In the genomic region with DNA sequence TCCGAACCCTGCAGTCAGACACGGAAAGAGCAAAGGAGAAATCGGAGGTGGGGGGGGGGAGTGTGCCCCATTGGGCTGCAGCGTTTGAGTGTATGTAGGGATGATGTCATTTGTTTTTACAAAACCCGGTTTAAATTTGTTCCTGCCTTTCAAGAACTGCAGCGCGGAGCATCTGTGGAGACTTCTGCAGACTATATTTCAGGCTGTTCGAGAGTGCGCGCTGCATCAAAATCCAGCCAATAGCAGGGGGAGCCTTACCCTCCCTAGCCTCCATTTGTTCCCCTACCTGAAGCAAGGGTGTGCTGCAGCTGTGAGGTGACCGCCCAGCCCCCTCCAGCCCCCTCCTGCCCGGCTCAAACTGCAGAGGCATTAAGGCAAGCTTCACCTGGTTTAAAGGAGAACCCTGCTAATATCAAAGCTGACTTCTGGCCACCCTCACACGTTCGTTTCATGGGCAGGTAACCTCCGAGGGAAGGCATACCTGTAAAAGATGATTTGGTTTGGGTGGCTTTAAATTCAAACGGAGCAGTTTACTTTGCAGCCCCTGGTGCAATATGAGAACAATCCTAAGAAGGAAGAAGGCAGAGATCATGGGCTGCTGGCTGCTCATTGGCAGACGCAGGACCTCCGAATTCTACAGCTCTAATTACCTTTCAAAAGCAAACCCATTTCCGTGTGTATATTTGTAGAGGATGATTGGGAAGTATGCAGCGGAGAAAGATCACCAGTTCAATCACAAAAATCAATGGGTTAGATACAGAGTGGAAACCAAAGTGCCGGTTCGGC, we compare ENCODE assay signal across 9 mouse cellular contexts.
A peak's percentile ranks its signal among the peaks of the same experiment; 100 is the strongest.
DNase-seq lines count a peak whose midpoint lies in the region; ATAC-seq and TF ChIP-seq lines count a peak whose summit lies in the region.
"Had no signal": no experiment of that assay in that cellular context is flagged by ENCODE, and none has a peak within 500 bp of the region (broad histone marks: within the 10 kb centered on the region; RNA-seq: fewer than 3 reads in every experiment).

No protein-coding gene starts in this region.

- TF ChIP-seq CTCF in lung, postnatal 0 days (IDR thresholded peaks at IDR 0.05): no peak
- TF ChIP-seq CTCF in kidney, postnatal 0 days (IDR thresholded peaks at IDR 0.05; ENCODE audit: low read depth): peak; percentile 32; the same call in 1 of the 2 replicates

- WGBS in lung, postnatal 0 days: 6% methylated on average over 22 of the region's 22 CpGs
- WGBS in forebrain, embryonic 12.5 days: 9% methylated on average over 22 of the region's 22 CpGs
- WGBS in kidney, postnatal 0 days: 6% methylated on average over 22 of the region's 22 CpGs

- no peaks in the 10 kb centered on the region for H3K36me3 ChIP-seq in lung, postnatal 0 days (ENCODE audit: insufficient read depth, low read length)
- H3K36me3 ChIP-seq in forebrain, embryonic 12.5 days (replicated peaks): no peaks in the 10 kb centered on the region
- no peaks in the 10 kb centered on the region for H3K36me3 ChIP-seq in kidney, postnatal 0 days (ENCODE audit: insufficient read depth, low read length)

- peak; percentile 68 for ATAC-seq in lung, postnatal 0 days
- ATAC-seq in forebrain, embryonic 12.5 days (ENCODE audit: low FRiP score): peak; percentile 85
- peak; percentile 84 for ATAC-seq in kidney, postnatal 0 days (replicated peaks; ENCODE audit: low FRiP score, low read depth)

- H3K9me3 ChIP-seq in lung, postnatal 0 days (ENCODE audit: low read length): no peaks in the 10 kb centered on the region
- H3K9me3 ChIP-seq in forebrain, embryonic 12.5 days: no peaks in the 10 kb centered on the region
- no peaks in the 10 kb centered on the region for H3K9me3 ChIP-seq in kidney, postnatal 0 days (replicated peaks; ENCODE audit: low read length)

- no peak for TF ChIP-seq EP300 in lung, postnatal 0 days (IDR thresholded peaks at IDR 0.05)

- no peaks in the 10 kb centered on the region for H3K27me3 ChIP-seq in lung, postnatal 0 days (replicated peaks; ENCODE audit: insufficient read depth, low read length)
- peaks cover 13% of the 10 kb centered on the region for H3K27me3 ChIP-seq in forebrain, embryonic 12.5 days
- no peaks in the 10 kb centered on the region for H3K27me3 ChIP-seq in kidney, postnatal 0 days (ENCODE audit: insufficient read depth, low read length)

- peak overlapping the region; percentile 12; the same call in 1 of the 2 replicates for H3K4me3 ChIP-seq in lung, postnatal 0 days (ENCODE audit: low read depth, low read length)
- peak overlapping the region; percentile 39 for H3K4me3 ChIP-seq in forebrain, embryonic 12.5 days (replicated peaks)
- peak overlapping the region; percentile 34 for H3K4me3 ChIP-seq in kidney, postnatal 0 days (replicated peaks; ENCODE audit: low read depth, low read length)
- H3K4me3 ChIP-seq: myocyte had no signal

- no peak overlapping the region for H3K27ac ChIP-seq in lung, postnatal 0 days (ENCODE audit: low read length)
- H3K27ac ChIP-seq in forebrain, embryonic 12.5 days: no peak overlapping the region
- no peak overlapping the region for H3K27ac ChIP-seq in kidney, postnatal 0 days

- DNase-seq in lung, postnatal 0 days (ENCODE audit: low spot score): peak; percentile 34
- no peak for DNase-seq in lung, postnatal 4 days
- DNase-seq in kidney, postnatal 0 days (ENCODE audit: low spot score): peak; percentile 18
- DNase-seq in mesoderm, embryonic 11.5 days (ENCODE audit: low read depth, low spot score): peak; percentile 52
- DNase-seq in MN1 (ENCODE audit: low spot score): no peak
- DNase-seq in adrenal gland, postnatal 10 days: no peak
- no peak for DNase-seq in gastrocnemius, postnatal 4 days (ENCODE audit: low spot score in 2 of 2)

- H3K4me2 ChIP-seq in lung, postnatal 0 days (replicated peaks; ENCODE audit: low read depth, low read length): peak overlapping the region; percentile 45
- H3K4me2 ChIP-seq in forebrain, embryonic 12.5 days: peak overlapping the region; percentile 75
- peak overlapping the region; percentile 70 for H3K4me2 ChIP-seq in kidney, postnatal 0 days (ENCODE audit: low read length)

- H3K9ac ChIP-seq in lung, postnatal 0 days (replicated peaks; ENCODE audit: low read depth): no peak overlapping the region
- peak overlapping the region; percentile 43; the same call in 1 of the 2 replicates for H3K9ac ChIP-seq in forebrain, embryonic 12.5 days
- H3K9ac ChIP-seq in kidney, postnatal 0 days (ENCODE audit: low read depth, low read length): peak overlapping the region; percentile 31; the same call in 1 of the 2 replicates

- no peaks in the 10 kb centered on the region; the same call in 1 of the 2 replicates for H3K4me1 ChIP-seq in lung, postnatal 0 days (ENCODE audit: insufficient read depth, low read depth, low read length)
- peaks cover 9% of the 10 kb centered on the region; the same call in 1 of the 2 replicates for H3K4me1 ChIP-seq in forebrain, embryonic 12.5 days
- H3K4me1 ChIP-seq in kidney, postnatal 0 days (replicated peaks; ENCODE audit: insufficient read depth, low read length): no peaks in the 10 kb centered on the region; the same call in 1 of the 2 replicates

Comparison
In these comparisons a context has a peak if more than half of its experiments do, and no peak if none do; other contexts are left out.
1. DNase-seq: peak in lung, postnatal 0 days (single experiment), kidney, postnatal 0 days (single experiment) and mesoderm, embryonic 11.5 days (single experiment); none in lung, postnatal 4 days (0 of 2), MN1 (single experiment), adrenal gland, postnatal 10 days (single experiment) and gastrocnemius, postnatal 4 days (0 of 2).
2. Peak in every context shown above with its lines, with median percentiles within 50 percentile points of each other: ATAC-seq, H3K4me2 ChIP-seq and H3K4me3 ChIP-seq.